Mouse (Mus musculus): ENCODE data around the gene Rapgef1. TPM values are rescaled to one million over a fixed set of nuclear protein-coding genes. Genes with fewer than 3 reads are reported as not detected.

The Rapgef1 gene
- total and polyA plus RNA-seq, 2 experiments from 2014 or later: 19.4 to 99.1 TPM

- no peaks in the 10 kb centered on the region for H3K27me3 ChIP-seq (ENCODE audit: insufficient read depth, low read length)
- H3K4me2 ChIP-seq (ENCODE audit: low read depth): no peak overlapping the region
- peaks cover 14% of the 10 kb centered on the region; the same call in 1 of the 2 replicates for H3K4me1 ChIP-seq (ENCODE audit: insufficient read depth)
- 87% methylated on average over 10 of the region's 10 CpGs for WGBS
- ATAC-seq (no peak), DNase-seq (no peak)
- no peaks in the 10 kb centered on the region for H3K9me3 ChIP-seq (ENCODE audit: low read length)
- H3K36me3 ChIP-seq (ENCODE audit: insufficient read depth): peaks cover 3% of the 10 kb centered on the region; the same call in 1 of the 2 replicates
- no peak overlapping the region for H3K4me3 ChIP-seq (ENCODE audit: low read depth, low read length)
- H3K9ac ChIP-seq: no peak overlapping the region
- no peak overlapping the region for H3K27ac ChIP-seq (ENCODE audit: low read depth, low read length)
- no peak for TF ChIP-seq CTCF (IDR thresholded peaks at IDR 0.05; ENCODE audit: low read depth)
These were observed 2.8 kb downstream of the Rapgef1 start for GRCm38 (mm10) chr2:29622126-29623005.

GRCm38 (mm10) chr2:29623247-29624090 is 3.9 kb downstream of the Rapgef1 start:
- no peak for ATAC-seq
- no peak for DNase-seq
- Histone ChIP-seq H3K27ac (ENCODE audit: low read depth, low read length) (no peak overlapping the region), H3K27me3 (ENCODE audit: insufficient read depth, low read length) (no peaks in the 10 kb centered on the region), H3K9me3 (ENCODE audit: low read length) (no peaks in the 10 kb centered on the region), H3K4me1 (ENCODE audit: insufficient read depth) (peaks cover 14% of the 10 kb centered on the region; the same call in 1 of the 2 replicates), H3K4me3 (ENCODE audit: low read depth, low read length) (no peak overlapping the region), H3K4me2 (ENCODE audit: low read depth) (no peak overlapping the region), H3K36me3 (ENCODE audit: insufficient read depth) (peaks cover 3% of the 10 kb centered on the region; the same call in 1 of the 2 replicates), H3K9ac (no peak overlapping the region)
- WGBS: 83% methylated on average over 9 of the region's 9 CpGs
- TF ChIP-seq CTCF (IDR thresholded peaks at IDR 0.05; ENCODE audit: low read depth): no peak

GRCm38 (mm10) chr2:29624091-29624608 is 4.6 kb downstream of the Rapgef1 start:
- H3K27me3 ChIP-seq (ENCODE audit: insufficient read depth, low read length): no peaks in the 10 kb centered on the region
- no peak overlapping the region for H3K4me3 ChIP-seq (ENCODE audit: low read depth, low read length)
- H3K4me2 ChIP-seq (ENCODE audit: low read depth): no peak overlapping the region
- no peak for TF ChIP-seq CTCF (IDR thresholded peaks at IDR 0.05; ENCODE audit: low read depth)
- H3K27ac ChIP-seq (ENCODE audit: low read depth, low read length): no peak overlapping the region
- WGBS: 91% methylated on average over 4 of the region's 4 CpGs
- H3K9ac ChIP-seq: no peak overlapping the region
- DNase-seq (no peak), ATAC-seq (no peak)
- H3K36me3 ChIP-seq (ENCODE audit: insufficient read depth): peaks cover 3% of the 10 kb centered on the region; the same call in 1 of the 2 replicates
- H3K9me3 ChIP-seq (ENCODE audit: low read length): no peaks in the 10 kb centered on the region
- H3K4me1 ChIP-seq (ENCODE audit: insufficient read depth): peaks cover 14% of the 10 kb centered on the region; the same call in 1 of the 2 replicates

- WGBS: 75% methylated on average over 5 of the region's 5 CpGs
- Histone ChIP-seq H3K9me3 (ENCODE audit: low read length) (no peaks in the 10 kb centered on the region), H3K27me3 (ENCODE audit: insufficient read depth, low read length) (no peaks in the 10 kb centered on the region), H3K27ac (ENCODE audit: low read depth, low read length) (no peak overlapping the region), H3K9ac (no peak overlapping the region), H3K4me3 (ENCODE audit: low read depth, low read length) (no peak overlapping the region), H3K36me3 (ENCODE audit: insufficient read depth) (peaks cover 3% of the 10 kb centered on the region; the same call in 1 of the 2 replicates), H3K4me2 (ENCODE audit: low read depth) (no peak overlapping the region), H3K4me1 (ENCODE audit: insufficient read depth) (peaks cover 14% of the 10 kb centered on the region; the same call in 1 of the 2 replicates)
- no peak for TF ChIP-seq CTCF (IDR thresholded peaks at IDR 0.05; ENCODE audit: low read depth)
- ATAC-seq: no peak
- no peak for DNase-seq
These were observed 5.2 kb downstream of the Rapgef1 start for GRCm38 (mm10) chr2:29624739-29625138.

- no peak for TF ChIP-seq CTCF (IDR thresholded peaks at IDR 0.05; ENCODE audit: low read depth)
- H3K4me1 ChIP-seq (ENCODE audit: insufficient read depth): peaks cover 14% of the 10 kb centered on the region; the same call in 1 of the 2 replicates
- no peak overlapping the region for H3K27ac ChIP-seq (ENCODE audit: low read depth, low read length)
- no peaks in the 10 kb centered on the region for H3K27me3 ChIP-seq (ENCODE audit: insufficient read depth, low read length)
- no peak overlapping the region for H3K9ac ChIP-seq
- H3K4me3 ChIP-seq (ENCODE audit: low read depth, low read length): no peak overlapping the region
- peaks cover 3% of the 10 kb centered on the region; the same call in 1 of the 2 replicates for H3K36me3 ChIP-seq (ENCODE audit: insufficient read depth)
- whole genome bisulfite sequencing: 94% methylated on average over 8 of the region's 8 CpGs
- H3K9me3 ChIP-seq (ENCODE audit: low read length): no peaks in the 10 kb centered on the region
- DNase-seq (no peak), ATAC-seq (no peak)
- H3K4me2 ChIP-seq (ENCODE audit: low read depth): no peak overlapping the region
These were observed 6.2 kb downstream of the Rapgef1 start for GRCm38 (mm10) chr2:29625573-29626200.

GRCm38 (mm10) chr2:29627337-29627736 is 7.8 kb downstream of the Rapgef1 start:
- H3K9me3 ChIP-seq (ENCODE audit: low read length): no peaks in the 10 kb centered on the region
- WGBS: 64% methylated on average over 3 of the region's 3 CpGs
- peaks cover 3% of the 10 kb centered on the region; the same call in 1 of the 2 replicates for H3K36me3 ChIP-seq (ENCODE audit: insufficient read depth)
- H3K4me3 ChIP-seq (ENCODE audit: low read depth, low read length): no peak overlapping the region
- H3K27me3 ChIP-seq (ENCODE audit: insufficient read depth, low read length): no peaks in the 10 kb centered on the region
- H3K4me1 ChIP-seq (ENCODE audit: insufficient read depth): no peaks in the 10 kb centered on the region
- no peak for ATAC-seq
- no peak overlapping the region for H3K9ac ChIP-seq
- TF ChIP-seq CTCF (IDR thresholded peaks at IDR 0.05; ENCODE audit: low read depth): no peak
- no peak for DNase-seq
- no peak overlapping the region for H3K27ac ChIP-seq (ENCODE audit: low read depth, low read length)
- H3K4me2 ChIP-seq (ENCODE audit: low read depth): no peak overlapping the region
